Mouse (Mus musculus) liver, embryonic 12.5 days (tissue): ENCODE measurements around the gene Eif3i. TPM values are rescaled to one million over a fixed set of nuclear protein-coding genes. Genes with fewer than 3 reads are reported as not detected.
"Not testable (repeated sequence)": the region's sequence is repeated elsewhere in the genome, so short reads cannot be mapped to it uniquely, and the experiment has no call there.

Experiments used
- ATAC-seq: fragments of 200-750 bp; cut with Nextera tagmentation; 2 replicates; pipeline ENCODE4 v1.8.0; 2017; ENCODE audit warnings: moderate number of reproducible peaks, mild to moderate bottlenecking, moderate library complexity
- H3K27ac ChIP-seq: fragments of 300-500 bp; sonication (generic); 2 replicates; pipeline ENCODE4 v1.5.1; 2016; ENCODE audit warnings: mild to moderate bottlenecking
- H3K27me3 ChIP-seq: fragments of 300-500 bp; sonication (generic); replicated peaks from 2 replicates; pipeline ENCODE4 v1.6.1; 2016; ENCODE audit warnings: mild to moderate bottlenecking, moderate library complexity
- H3K36me3 ChIP-seq: fragments of 300-500 bp; sonication (generic); 2 replicates; pipeline ENCODE4 v1.6.1; 2016; ENCODE audit warnings: mild to moderate bottlenecking, moderate library complexity
- H3K4me1 ChIP-seq: fragments of 300-500 bp; sonication (generic); 2 replicates; pipeline ENCODE4 v1.6.1; 2016
- H3K4me2 ChIP-seq: fragments of 300-500 bp; sonication (generic); 2 replicates; pipeline ENCODE4 v1.6.1; 2016; ENCODE audit warnings: mild to moderate bottlenecking, moderate library complexity
- H3K4me3 ChIP-seq: fragments of 300-500 bp; sonication (generic); 2 replicates; pipeline ENCODE4 v1.5.1; 2016; ENCODE audit warnings: mild to moderate bottlenecking, moderate library complexity
- H3K9ac ChIP-seq: fragments of 300-500 bp; sonication (generic); 2 replicates; pipeline ENCODE4 v1.6.1; 2016; ENCODE audit warnings: mild to moderate bottlenecking, moderate library complexity
- H3K9me3 ChIP-seq: fragments of 300-500 bp; sonication (generic); replicated peaks from 2 replicates; pipeline ENCODE4 v1.6.1; 2016; ENCODE audit warnings: mild to moderate bottlenecking, moderate library complexity
- WGBS: fragments of 180-500 bp; shearing (Covaris S2); methylation state at CpG from one replicate; pipeline ENCODE4 v1.1.7; 2016; ENCODE audit not compliant: insufficient replicate concordance; 5-methylcytosine and 5-hydroxymethylcytosine counted together
- polyA plus RNA-seq: library from polyadenylated mRNA; unstranded; fragments of >200 nt; fragmentation: Nextera tagmentation; extraction: Ambion mirVana; gene quantifications from 2 replicates; pipeline ENCODE4 v1.2.1, GENCODE M21; 2016

Eif3i gene
- polyA plus RNA-seq, 1 experiment from 2014 or later = 226 TPM

- H3K36me3 ChIP-seq = no peaks in the 10 kb centered on the region
- WGBS = 71% methylated on average over 6 of the region's 6 CpGs
These were observed 30.4 kb downstream of the Eif3i start for GRCm38 (mm10) chr4:129570028-129570427.

GRCm38 (mm10) chr4:129568366-129568765 lies 32.1 kb downstream of the Eif3i start:
- ATAC-seq = no peak
- Histone ChIP-seq H3K4me2 (no peak overlapping the region), H3K27ac (no peak overlapping the region), H3K4me3 (no peak overlapping the region), H3K9me3 (no peaks in the 10 kb centered on the region), H3K36me3 (no peaks in the 10 kb centered on the region), H3K9ac (no peak overlapping the region), H3K27me3 (peaks cover 14% of the 10 kb centered on the region), H3K4me1 (no peaks in the 10 kb centered on the region)
- WGBS = 73% methylated on average over 7 of the region's 7 CpGs

More at GRCm38 (mm10) chr4:129570028-129570427, 30.4 kb downstream of the Eif3i start:
- ATAC-seq = no peak
- Histone ChIP-seq H3K9ac (no peak overlapping the region), H3K4me3 (no peak overlapping the region), H3K4me1 (peaks cover 2% of the 10 kb centered on the region), H3K4me2 (no peak overlapping the region), H3K27ac (no peak overlapping the region), H3K9me3 (no peaks in the 10 kb centered on the region), H3K27me3 (peaks cover 15% of the 10 kb centered on the region; the same call in 1 of the 2 replicates)

- H3K4me2 ChIP-seq = no peak overlapping the region
- H3K9me3 ChIP-seq = no peaks in the 10 kb centered on the region
- H3K27ac ChIP-seq = no peak overlapping the region
- 66% methylated on average over 6 of the region's 6 CpGs for WGBS
- no peak overlapping the region for H3K4me3 ChIP-seq
- H3K36me3 ChIP-seq = no peaks in the 10 kb centered on the region
- peaks cover 11% of the 10 kb centered on the region for H3K4me1 ChIP-seq
- ATAC-seq = no peak
- no peak overlapping the region for H3K9ac ChIP-seq
- peaks cover 9% of the 10 kb centered on the region; the same call in 1 of the 2 replicates for H3K27me3 ChIP-seq
These were observed 35.3 kb downstream of the Eif3i start for GRCm38 (mm10) chr4:129565139-129565538.

- Histone ChIP-seq H3K4me1 (peaks cover 11% of the 10 kb centered on the region), H3K27me3 (peaks cover 11% of the 10 kb centered on the region; the same call in 1 of the 2 replicates), H3K27ac (no peak overlapping the region), H3K36me3 (no peaks in the 10 kb centered on the region), H3K9ac (no peak overlapping the region), H3K4me2 (no peak overlapping the region), H3K4me3 (no peak overlapping the region), H3K9me3 (no peaks in the 10 kb centered on the region)
- ATAC-seq = no peak
- 70% methylated on average over 8 of the region's 8 CpGs for WGBS
These were observed 36.7 kb downstream of the Eif3i start for GRCm38 (mm10) chr4:129563718-129564117.

GRCm38 (mm10) chr4:129561184-129561583 lies 39.3 kb downstream of the Eif3i start:
- 59% methylated on average over 5 of the region's 5 CpGs for WGBS
- H3K9ac ChIP-seq = no peak overlapping the region
- no peak for ATAC-seq

GRCm38 (mm10) chr4:129558321-129558955 lies 42.0 kb downstream of the Eif3i start:
- Histone ChIP-seq H3K27me3 (peaks cover 31% of the 10 kb centered on the region), H3K4me2 (no peak overlapping the region), H3K9ac (no peak overlapping the region), H3K4me1 (peaks cover 46% of the 10 kb centered on the region), H3K9me3 (no peaks in the 10 kb centered on the region), H3K36me3 (no peaks in the 10 kb centered on the region), H3K27ac (no peak overlapping the region; the same call in 1 of the 2 replicates), H3K4me3 (no peak overlapping the region)
- no peak for ATAC-seq
- WGBS = 76% methylated on average over 12 of the region's 12 CpGs

More at GRCm38 (mm10) chr4:129561184-129561583, 39.3 kb downstream of the Eif3i start:
- H3K4me3 ChIP-seq = no peak overlapping the region
- H3K27ac ChIP-seq = no peak overlapping the region
- H3K36me3 ChIP-seq = no peaks in the 10 kb centered on the region
- H3K9me3 ChIP-seq = no peaks in the 10 kb centered on the region
- peaks cover 34% of the 10 kb centered on the region for H3K4me1 ChIP-seq
- peaks cover 11% of the 10 kb centered on the region; the same call in 1 of the 2 replicates for H3K27me3 ChIP-seq
- no peak overlapping the region for H3K4me2 ChIP-seq

GRCm38 (mm10) chr4:129557256-129557808 lies 43.1 kb downstream of the Eif3i start:
- WGBS = 52% methylated on average over 9 of the region's 9 CpGs
- Histone ChIP-seq H3K27ac (peak overlapping the region; percentile 87), H3K36me3 (no peaks in the 10 kb centered on the region), H3K9me3 (no peaks in the 10 kb centered on the region), H3K4me3 (peak overlapping the region; percentile 64), H3K9ac (peak overlapping the region; percentile 73), H3K27me3 (peaks cover 40% of the 10 kb centered on the region), H3K4me1 (peaks cover 46% of the 10 kb centered on the region), H3K4me2 (peak overlapping the region; percentile 88)
- ATAC-seq = peak; percentile 88

- 7% methylated on average over 32 of the region's 33 CpGs for WGBS
- H3K27me3 ChIP-seq = peaks cover 40% of the 10 kb centered on the region
- peak; percentile 77 for ATAC-seq
- H3K27ac ChIP-seq = peak overlapping the region; percentile 87
- H3K9ac ChIP-seq = peak overlapping the region; percentile 73
- no peaks in the 10 kb centered on the region for H3K36me3 ChIP-seq
- peaks cover 40% of the 10 kb centered on the region for H3K4me1 ChIP-seq
- peak overlapping the region; percentile 88 for H3K4me2 ChIP-seq
- no peaks in the 10 kb centered on the region for H3K9me3 ChIP-seq
- H3K4me3 ChIP-seq = peak overlapping the region; percentile 64
These were observed 43.8 kb downstream of the Eif3i start for GRCm38 (mm10) chr4:129556532-129557223.

GRCm38 (mm10) chr4:129555862-129556531 lies 44.5 kb downstream of the Eif3i start:
- H3K9ac ChIP-seq = peak overlapping the region; percentile 73
- no peak overlapping the region for H3K27ac ChIP-seq
- peaks cover 35% of the 10 kb centered on the region for H3K4me1 ChIP-seq
- H3K9me3 ChIP-seq = no peaks in the 10 kb centered on the region
- peak; percentile 29 for ATAC-seq
- WGBS = under 1% methylated on average over 24 of the region's 24 CpGs
- peak overlapping the region; percentile 64 for H3K4me3 ChIP-seq
- peak overlapping the region; percentile 88 for H3K4me2 ChIP-seq
- H3K36me3 ChIP-seq = no peaks in the 10 kb centered on the region
- H3K27me3 ChIP-seq = peaks cover 40% of the 10 kb centered on the region

- H3K4me3 ChIP-seq = peak overlapping the region; percentile 64
- no peaks in the 10 kb centered on the region for H3K9me3 ChIP-seq
- no peaks in the 10 kb centered on the region for H3K36me3 ChIP-seq
- H3K4me1 ChIP-seq = peaks cover 35% of the 10 kb centered on the region
- no peak overlapping the region for H3K27ac ChIP-seq
- peak overlapping the region; percentile 73 for H3K9ac ChIP-seq
- WGBS = 1% methylated on average over 16 of the region's 16 CpGs
- peaks cover 38% of the 10 kb centered on the region for H3K27me3 ChIP-seq
- no peak for ATAC-seq
- peak overlapping the region; percentile 88 for H3K4me2 ChIP-seq
These were observed 45.0 kb downstream of the Eif3i start for GRCm38 (mm10) chr4:129555421-129555861.

- not testable (repeated sequence) for H3K4me3 ChIP-seq, H3K9ac ChIP-seq, H3K4me2 ChIP-seq, ATAC-seq, H3K36me3 ChIP-seq, H3K27ac ChIP-seq, H3K9me3 ChIP-seq
- H3K4me1 ChIP-seq = peaks cover 35% of the 10 kb centered on the region
- WGBS = 75% methylated on average over 6 of the region's 6 CpGs
- peaks cover 33% of the 10 kb centered on the region for H3K27me3 ChIP-seq
These were observed 45.9 kb downstream of the Eif3i start for GRCm38 (mm10) chr4:129554512-129554911.
